Mouse (Mus musculus) layer of hippocampus, adult 9-11 months (tissue): Measurements from ENCODE around the gene Cnih3.

Source experiments
- DNase-seq: peaks from one replicate; pipeline ENCODE4 v3.0.0; 2022

Cnih3 gene

GRCm38 (mm10) chr1:181408086-181408975, 55.9 kb downstream of the Cnih3 start:
- no peak for DNase-seq

DNA sequence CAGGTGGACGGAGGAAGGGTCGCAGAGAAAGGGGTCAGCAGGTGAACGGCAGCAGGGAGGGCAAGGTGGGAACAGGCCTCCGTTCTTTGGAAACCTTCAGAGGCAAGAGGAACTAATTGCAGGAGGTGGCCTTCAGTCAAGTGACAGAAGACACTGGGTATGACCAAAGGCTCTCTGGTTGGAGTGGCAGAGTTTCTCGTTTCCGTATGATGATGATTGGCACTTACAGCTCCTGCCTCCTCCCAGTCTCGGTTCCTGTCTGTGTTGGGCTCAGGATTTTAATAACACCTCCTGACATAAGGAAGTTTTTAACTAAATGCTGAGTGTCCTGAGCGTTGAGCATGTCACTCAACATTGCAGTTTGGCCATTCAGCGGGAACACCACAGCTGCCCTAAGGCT, 57.3 kb downstream of the Cnih3 start:
- no peak for DNase-seq

- no peak for DNase-seq
Measured at GRCm38 (mm10) chr1:181410647-181411254, 58.3 kb downstream of the Cnih3 start.

GRCm38 (mm10) chr1:181414985-181415384, 62.6 kb downstream of the Cnih3 start:
- DNase-seq, result no peak

- no peak for DNase-seq
Measured at GRCm38 (mm10) chr1:181416841-181417240, 64.4 kb downstream of the Cnih3 start.

- DNase-seq, result no peak
Measured at GRCm38 (mm10) chr1:181417937-181418523, 65.6 kb downstream of the Cnih3 start.

- peak; percentile 37 for DNase-seq
Measured at GRCm38 (mm10) chr1:181420080-181420536, 67.7 kb downstream of the Cnih3 start.

GRCm38 (mm10) chr1:181422796-181423195, 70.4 kb downstream of the Cnih3 start:
- no peak for DNase-seq

DNA sequence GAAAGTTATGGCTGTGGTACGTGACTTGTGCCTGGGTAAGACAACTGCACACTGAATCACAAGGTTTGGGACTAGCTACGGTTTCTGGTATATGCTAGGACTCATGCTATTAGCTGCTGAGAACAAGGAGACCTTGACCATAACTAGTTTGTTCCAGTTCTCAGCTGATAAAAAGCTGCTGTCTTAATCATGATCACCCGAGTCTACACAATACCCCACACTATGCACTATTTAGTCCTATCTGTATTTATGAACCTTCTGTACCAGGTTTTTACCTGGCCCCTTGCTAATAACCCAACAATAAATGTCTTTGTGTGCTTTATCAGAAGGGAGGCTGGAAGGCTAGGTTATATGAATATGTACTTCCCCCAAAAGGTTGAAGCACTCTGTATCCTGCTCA, 72.5 kb downstream of the Cnih3 start:
- no peak for DNase-seq

GRCm38 (mm10) chr1:181425388-181425787, 73.0 kb downstream of the Cnih3 start:
- DNase-seq, result no peak

GRCm38 (mm10) chr1:181426406-181426805, 74.0 kb downstream of the Cnih3 start:
- DNase-seq, result no peak

DNA sequence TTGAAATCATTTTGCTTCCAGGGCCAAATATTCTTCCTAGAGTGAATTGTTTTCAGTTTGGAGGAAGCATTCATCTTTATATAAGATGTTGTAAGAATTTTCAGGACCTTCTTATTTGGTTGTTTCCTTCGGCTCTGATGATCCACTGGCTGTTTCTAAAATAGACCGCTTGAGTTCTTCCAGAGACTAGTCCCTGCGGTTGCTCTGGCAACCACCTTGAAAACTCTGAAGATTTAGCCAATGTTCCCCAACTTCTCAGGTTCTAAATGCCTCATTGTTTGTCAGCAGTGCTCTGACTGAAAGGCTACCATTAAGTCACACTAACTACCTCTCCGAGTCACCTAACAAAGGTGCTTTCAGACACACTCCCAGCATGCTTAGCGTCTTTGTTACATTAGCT, 80.8 kb downstream of the Cnih3 start:
- DNase-seq, result no peak

DNA sequence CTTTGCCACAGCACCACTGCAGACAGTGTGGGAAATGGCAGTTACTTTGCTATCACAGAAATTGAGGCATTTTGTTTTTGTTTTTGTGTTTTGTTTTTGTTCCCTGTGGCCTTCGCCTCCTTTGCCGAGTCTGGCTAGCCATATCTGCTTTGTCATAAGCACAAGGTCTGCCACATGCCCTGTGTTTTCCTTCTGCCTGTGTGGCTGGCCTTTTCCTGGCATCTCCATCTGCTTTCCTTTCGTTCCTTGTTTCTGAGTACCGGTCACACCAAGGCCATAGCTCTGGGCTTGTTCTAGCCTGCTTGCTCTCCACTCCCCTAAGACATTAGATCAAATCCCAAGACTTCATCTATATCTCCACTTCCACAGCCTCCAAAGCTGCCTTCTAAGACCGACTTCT, 83.0 kb downstream of the Cnih3 start:
- no peak for DNase-seq

- no peak for DNase-seq
Measured at GRCm38 (mm10) chr1:181440982-181441603, 88.7 kb downstream of the Cnih3 start.

- DNase-seq, result no peak
Measured at GRCm38 (mm10) chr1:181441654-181442241, 89.3 kb downstream of the Cnih3 start.

DNA sequence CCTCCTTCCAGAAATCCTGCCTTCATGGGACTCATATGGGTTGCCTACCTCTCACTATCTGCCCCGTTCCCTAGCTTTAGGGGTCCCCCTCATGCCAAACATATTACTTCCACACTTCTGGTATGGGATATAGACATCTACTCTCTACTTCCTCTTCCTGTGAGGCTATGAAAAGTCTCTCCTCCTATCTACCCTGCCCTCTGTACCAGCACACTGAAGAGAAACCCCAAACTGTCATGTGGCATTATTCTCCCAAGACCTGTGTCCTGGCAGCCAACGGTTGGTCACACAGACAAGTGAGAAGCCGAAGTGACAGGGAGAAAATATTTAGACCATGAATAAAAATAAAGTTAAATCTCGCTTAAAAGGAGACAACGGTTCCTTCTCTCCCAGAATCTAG, 92.6 kb downstream of the Cnih3 start:
- DNase-seq, result no peak

GRCm38 (mm10) chr1:181445630-181446257, 93.3 kb downstream of the Cnih3 start:
- DNase-seq, result peak; percentile 44

DNA sequence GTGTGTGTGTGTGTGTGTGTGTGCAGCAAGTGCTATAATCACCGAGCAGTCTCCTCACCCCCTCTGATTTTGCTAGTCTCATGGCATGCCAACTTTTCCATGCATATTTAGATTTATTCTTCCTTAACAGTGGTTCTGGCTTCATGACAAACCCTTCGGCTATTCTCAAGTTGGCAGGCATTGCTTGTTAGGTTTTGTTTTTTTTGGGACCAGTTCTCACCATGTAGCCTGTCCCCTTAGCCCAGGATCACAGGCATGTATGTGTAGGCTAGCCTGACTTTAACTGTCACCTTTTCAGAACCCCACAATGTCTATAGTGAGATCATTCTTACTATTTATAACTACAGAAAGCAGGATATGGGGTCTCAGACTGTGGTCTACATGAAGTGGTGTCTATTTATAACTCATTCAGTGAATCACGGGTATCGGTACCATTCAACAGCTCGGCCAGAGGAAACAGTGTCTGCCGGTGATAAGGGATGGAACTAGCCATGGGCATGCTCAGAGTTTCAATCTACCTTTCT, 94.2 kb downstream of the Cnih3 start:
- DNase-seq, result no peak

DNA sequence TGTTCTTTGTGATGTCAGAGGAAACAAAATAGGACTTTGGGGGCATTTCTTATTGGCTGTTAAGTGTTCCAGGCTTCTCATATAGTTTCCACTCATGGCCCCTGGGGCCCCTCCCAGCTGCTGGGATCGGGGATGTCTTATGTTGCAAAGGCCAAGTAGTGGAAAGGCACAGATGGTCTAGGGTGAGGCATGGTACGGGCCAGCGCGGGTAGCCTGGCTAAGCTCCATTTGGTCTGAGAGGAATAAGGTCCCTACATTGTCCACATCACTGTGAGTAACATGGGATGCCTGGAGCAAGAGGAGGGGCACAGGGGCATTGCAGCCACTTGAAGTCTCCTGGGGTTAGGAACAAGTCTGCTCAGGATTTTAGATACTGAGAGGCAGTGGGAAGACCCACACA, 95.1 kb downstream of the Cnih3 start:
- DNase-seq, result peak; percentile 39

DNA sequence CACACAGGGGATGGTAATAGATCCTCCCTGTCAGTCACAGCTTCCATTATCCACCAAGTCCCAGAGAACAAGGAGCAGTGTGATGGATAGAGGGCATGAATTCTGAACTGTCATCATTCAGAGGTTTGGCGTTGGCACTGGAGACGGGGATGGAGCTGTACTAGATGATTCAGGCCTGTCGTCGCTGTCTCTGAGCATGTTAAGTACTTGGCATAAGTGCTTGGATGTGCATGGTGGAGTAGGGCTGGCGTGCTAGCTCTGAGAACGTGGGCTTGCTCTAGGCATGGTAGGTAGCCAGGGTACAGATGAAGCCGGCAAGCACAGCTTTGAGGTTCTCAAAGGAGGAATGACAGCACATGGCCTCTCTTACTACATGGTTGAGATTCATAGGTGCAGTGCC, 95.6 kb downstream of the Cnih3 start:
- DNase-seq, result peak; percentile 85

DNA sequence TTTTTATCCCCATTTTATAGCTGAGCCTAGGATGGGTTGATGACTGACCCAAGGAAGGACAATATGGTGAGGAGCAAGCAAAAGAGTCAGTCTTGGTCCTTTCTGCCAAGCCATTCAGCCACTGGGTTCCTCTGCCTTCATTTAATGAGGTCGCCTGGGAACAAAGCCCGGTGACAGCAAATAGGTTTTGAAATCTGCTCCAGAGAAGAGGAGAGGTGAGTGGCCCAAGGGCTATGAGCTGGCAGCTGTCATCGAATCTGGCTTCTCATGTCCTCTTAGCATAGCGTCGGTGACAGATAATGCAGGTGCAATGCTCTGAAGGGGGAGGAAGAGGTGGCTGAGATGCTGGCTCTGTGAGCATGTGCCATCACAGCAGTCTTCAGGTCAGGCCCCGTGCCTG, 100.7 kb downstream of the Cnih3 start:
- DNase-seq, result no peak

DNA sequence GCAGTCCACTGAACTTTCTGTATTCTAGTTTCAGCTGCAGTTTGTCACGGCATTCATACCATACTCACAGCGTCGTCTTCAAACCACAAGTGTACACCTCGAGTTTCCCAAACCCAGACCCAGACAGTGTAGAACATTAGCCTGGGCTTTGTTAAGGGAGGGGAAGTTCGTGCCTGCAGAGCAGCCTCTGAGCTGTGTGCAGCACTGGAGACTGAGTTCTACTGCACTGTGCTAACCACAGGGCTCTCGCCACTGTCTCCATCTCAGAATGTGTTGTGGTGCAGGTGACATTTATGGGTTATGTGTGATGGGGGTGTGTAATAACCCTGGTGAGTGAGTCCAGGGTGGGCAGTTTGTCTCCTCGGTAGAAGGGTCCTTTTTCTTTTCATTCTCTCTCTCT, 104.5 kb downstream of the Cnih3 start:
- DNase-seq, result no peak
